Mouse (Mus musculus): Measurements from ENCODE around the gene Slc9a7.

DNA sequence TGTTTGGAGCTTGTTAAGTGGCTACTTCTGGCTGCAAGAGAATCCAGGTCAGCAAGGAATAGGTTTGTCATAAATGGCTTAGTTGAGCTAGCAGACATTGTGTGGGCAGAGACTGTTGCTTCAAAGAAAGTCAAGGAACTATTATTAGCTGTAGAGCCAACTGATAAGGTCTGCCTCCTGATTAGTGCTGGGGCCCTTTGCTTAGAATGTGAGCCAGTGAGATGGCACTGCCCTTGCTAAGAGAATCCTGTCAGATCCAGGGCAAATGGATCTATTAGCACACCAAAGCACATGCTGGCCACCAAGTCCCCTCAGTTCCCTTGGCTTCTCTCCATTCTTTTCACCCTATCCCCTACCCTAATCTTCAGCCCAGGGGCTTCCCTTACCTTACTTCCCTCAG lies 14.3 kb upstream of the Slc9a7 start:
- TF ChIP-seq CTCF (IDR thresholded peaks at IDR 0.05; ENCODE audit: borderline replicate concordance, extremely low read depth, insufficient read depth, insufficient read length) (no peak), POLR2A (IDR thresholded peaks at IDR 0.05; ENCODE audit: borderline replicate concordance, extremely low read depth, insufficient read depth, insufficient read length, poor library complexity, severe bottlenecking) (no peak)

All from brain, embryonic 14.5 days (tissue).